Mouse (Mus musculus) large intestine, adult 2 months (tissue): ENCODE data around the gene Vps35. TPM values are rescaled to one million over a fixed set of nuclear protein-coding genes. Genes with fewer than 3 reads are reported as not detected.

Experiments
- DNase-seq: peaks from one replicate; pipeline ENCODE4 v3.0.0-alpha.2; 2012; ENCODE audit warnings: low read depth, low spot score
- WGBS: fragments of 180-500 bp; shearing (Covaris S2); methylation state at CpG from one replicate; pipeline ENCODE4 v1.1.7; 2018; 5-methylcytosine and 5-hydroxymethylcytosine counted together
- polyA plus RNA-seq: library from polyadenylated mRNA; depleted of rRNA; stranded (reverse); fragments of >200 nt; gene quantifications from 2 replicates; pipeline ENCODE4 v1.2.3, GENCODE M21; 2012; rRNA removed

Gene Vps35
- 19.7 and 20.9 TPM in 2 replicates for polyA plus RNA-seq

GRCm38 (mm10) chr8:85299434-85300077 is at the start of gene Vps35, which contains the start of gene Orc6:
Vps35 (minus strand) TSS chr8:85299802.
Orc6 (plus strand) TSS chr8:85299632.
- WGBS: under 1% methylated on average over 63 of the region's 63 CpGs
- DNase-seq: peak; percentile 91

- 54% methylated on average over 5 of the region's 5 CpGs for WGBS
- no peak for DNase-seq
Measured at GRCm38 (mm10) chr8:85339871-85340573, 40.4 kb upstream of the Vps35 start.

DNA sequence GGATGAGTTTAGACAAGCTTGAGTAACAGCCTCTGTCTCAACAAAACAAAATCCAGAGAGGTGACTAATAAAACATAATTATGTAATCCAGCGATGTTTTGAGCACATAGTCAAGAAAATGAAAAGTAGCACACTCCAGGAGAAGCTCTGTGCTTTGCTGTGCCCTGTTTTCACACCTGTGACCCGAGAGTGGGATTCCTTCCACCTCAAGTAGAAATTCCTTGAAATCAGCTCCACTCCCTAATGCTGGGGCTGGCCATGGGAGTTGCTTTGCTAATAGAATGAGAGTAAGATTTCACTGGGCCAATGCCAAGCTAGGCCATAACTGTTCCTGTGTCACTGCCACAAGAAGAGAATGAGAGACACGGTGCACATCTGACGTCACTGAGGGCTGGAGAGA is 38.1 kb upstream of the Vps35 start:
- WGBS: 41% methylated on average over 4 of the region's 4 CpGs
- DNase-seq: no peak

- DNase-seq: no peak
- WGBS: 48% methylated on average over 6 of the region's 6 CpGs
Measured at GRCm38 (mm10) chr8:85336211-85336933, 36.8 kb upstream of the Vps35 start.

DNA sequence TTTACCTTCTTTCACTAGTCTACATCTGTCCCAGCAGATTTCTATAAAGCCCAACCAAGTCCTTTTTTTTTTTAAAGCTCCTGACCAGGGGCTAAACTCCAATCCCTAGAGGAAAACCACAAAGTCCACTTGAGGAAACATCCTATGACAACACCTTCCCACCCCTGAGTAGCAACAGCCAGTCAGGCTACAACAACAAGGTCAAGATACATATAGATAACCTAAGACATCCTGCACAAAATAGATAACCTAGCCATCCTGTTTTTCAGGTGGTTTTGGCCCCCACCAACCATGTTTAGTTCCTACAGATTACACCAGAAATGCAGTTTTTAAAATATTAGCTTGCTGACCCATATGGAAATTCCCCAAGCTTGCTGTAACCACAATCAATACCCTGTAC is 35.5 kb upstream of the Vps35 start:
- no peak for DNase-seq

- 64% methylated on average over 1 of the region's 1 CpGs for WGBS
- no peak for DNase-seq
Measured at GRCm38 (mm10) chr8:85329506-85329905, 29.9 kb upstream of the Vps35 start.

- 70% methylated on average over 9 of the region's 9 CpGs for WGBS
- no peak for DNase-seq
Measured at GRCm38 (mm10) chr8:85327036-85327435, 27.4 kb upstream of the Vps35 start.

DNA sequence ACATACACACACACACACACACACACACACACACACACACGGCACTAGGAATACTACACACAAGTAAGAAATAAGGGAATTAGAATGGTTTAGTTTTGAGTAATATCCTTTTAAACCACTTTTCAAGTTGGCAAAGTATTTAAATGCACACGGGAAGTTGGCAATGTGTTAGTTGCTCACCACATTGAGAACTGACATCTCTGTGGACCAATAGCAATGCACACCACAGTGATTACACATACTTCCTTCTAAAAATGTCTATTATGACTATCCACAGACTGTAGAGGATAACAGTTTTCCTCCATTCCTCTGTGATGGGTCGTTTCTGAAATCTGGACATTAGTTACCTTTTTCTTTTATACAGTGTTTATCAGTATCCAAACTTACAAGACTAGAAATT is 23.5 kb upstream of the Vps35 start:
- 67% methylated on average over 3 of the region's 3 CpGs for WGBS
- no peak for DNase-seq

- no peak for DNase-seq
- WGBS: 75% methylated on average over 15 of the region's 15 CpGs
Measured at GRCm38 (mm10) chr8:85321981-85322380, 22.4 kb upstream of the Vps35 start.

DNA sequence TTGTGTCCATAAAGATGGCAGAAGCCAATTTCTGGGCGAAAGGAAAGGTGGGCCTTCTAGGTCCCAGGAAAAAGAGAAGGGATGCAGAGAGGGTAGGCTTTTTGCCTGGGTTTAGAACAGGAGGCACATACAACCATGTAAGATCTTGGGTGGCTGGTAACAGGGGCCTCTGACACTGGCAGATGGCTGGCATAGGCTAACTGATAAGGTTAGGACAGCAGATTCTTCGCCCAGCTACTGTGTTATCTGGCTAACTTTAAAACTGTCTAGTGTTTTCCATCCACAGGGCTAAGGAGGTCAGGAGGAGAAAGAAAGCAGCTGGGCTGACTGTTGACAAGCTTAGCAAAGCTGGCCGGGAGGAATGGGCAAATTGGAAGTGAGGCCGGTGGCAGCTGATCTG is 18.9 kb upstream of the Vps35 start:
- DNase-seq: no peak
- WGBS: 90% methylated on average over 4 of the region's 4 CpGs

DNA sequence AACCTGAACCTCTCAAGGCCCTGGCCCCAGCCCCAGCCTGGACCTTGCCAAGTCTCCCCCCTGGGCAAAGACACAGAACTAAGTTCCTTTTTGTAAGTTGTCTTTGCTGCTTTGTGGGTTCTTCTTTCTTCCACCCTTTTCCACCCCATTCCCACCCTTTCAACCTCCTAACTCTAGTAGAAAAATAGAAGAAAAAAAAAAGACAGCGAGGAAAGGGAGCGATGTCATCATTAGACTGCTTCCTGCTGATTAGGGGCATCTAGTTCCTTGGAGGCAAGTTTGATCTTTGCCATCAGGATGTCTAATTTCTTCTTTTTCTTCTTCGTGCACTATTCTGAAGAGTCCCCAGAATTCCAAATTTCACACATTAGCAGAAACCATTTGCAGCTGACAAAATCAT is 13.4 kb upstream of the Vps35 start:
- WGBS: 92% methylated on average over 3 of the region's 3 CpGs
- DNase-seq: no peak

GRCm38 (mm10) chr8:85311743-85312142 is 12.1 kb upstream of the Vps35 start:
- no peak for DNase-seq

GRCm38 (mm10) chr8:85308564-85308963 is 9.0 kb upstream of the Vps35 start:
- 85% methylated on average over 2 of the region's 2 CpGs for WGBS
- no peak for DNase-seq

GRCm38 (mm10) chr8:85303531-85303930 is 3.9 kb upstream of the Vps35 start:
- DNase-seq: no peak
- 71% methylated on average over 5 of the region's 5 CpGs for WGBS

DNA sequence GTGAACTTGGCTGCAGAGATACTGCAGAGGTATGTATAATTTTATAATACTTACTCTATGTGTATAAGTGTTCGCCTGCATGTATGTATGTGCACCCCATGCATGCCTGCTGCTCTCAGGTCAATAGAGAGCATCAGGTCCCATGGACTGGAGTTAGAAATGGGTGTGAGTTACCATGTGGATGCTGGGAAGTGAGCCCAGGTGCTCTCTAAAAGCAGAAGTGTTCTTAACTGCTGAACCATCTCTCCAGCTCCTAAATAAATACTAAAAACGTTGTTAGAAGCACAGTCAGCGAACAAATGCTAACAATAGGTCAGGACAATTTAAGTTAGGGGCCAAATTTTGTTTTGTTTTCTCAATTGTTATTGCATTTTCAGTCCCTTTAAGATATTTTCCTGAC is 3.3 kb upstream of the Vps35 start:
- 71% methylated on average over 3 of the region's 3 CpGs for WGBS
- no peak for DNase-seq

DNA sequence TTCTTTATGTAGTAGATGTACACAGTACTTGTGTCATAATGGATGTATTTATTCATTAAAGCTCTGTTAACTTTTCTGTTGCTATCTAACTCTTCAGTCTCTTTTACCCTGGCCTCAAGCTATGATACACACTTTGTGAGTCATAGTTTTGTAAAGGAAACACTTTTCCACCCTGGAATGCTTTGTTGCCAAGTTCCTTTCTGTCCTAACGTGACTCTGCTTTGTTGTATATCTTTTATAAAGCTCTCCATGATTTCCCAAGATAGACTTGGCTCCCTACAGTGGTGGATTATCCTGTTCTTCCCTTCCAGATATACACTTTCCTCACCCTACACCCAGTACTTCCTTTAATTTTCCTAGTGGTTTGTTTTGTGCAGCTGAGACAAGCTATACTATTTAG is 2.3 kb upstream of the Vps35 start:
- WGBS: 26% methylated on average over 1 of the region's 1 CpGs
- no peak for DNase-seq

DNA sequence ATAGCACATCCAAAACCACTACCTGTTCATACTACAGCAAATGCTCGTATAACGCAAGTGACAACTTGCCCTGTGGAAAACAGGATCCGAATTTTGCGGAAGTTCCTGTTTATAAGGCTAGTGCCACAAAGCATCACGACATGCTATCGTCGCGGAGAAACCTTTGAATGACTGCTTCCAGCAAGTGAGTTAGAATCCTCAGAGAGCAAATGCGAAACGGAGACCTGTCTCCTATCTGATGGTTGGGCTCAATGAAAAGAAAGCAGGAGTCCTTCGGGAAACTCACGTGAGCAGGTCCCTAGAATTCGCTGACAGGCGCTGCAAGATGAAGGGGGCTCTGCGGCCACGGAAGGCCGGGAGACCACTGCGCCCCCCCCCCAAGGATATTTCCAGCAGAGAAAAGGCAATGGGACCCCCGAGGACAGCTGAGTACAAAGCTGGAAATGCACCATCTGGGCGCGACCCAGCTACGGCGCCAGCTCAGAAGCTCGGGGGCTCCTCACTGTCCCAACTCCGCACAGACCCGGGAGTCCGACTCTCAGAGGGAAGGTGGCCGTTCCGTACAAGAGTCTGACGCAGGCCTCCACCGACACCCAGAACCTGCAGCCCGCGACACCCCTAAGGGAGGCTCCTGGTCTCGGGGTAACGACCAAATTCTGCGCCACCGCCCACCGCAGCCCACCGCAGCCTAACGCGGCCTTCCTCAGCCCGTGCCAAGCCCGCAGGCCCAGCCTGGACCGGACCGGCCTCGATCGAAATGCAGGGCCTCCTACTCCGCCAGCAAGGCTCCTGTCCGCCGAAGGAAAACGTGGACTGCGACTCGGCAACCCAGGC is 785 bp downstream of the Vps35 start:
- under 1% methylated on average over 52 of the region's 53 CpGs for WGBS
- no peak for DNase-seq

GRCm38 (mm10) chr8:85286846-85287245 is 12.8 kb downstream of the Vps35 start:
- 91% methylated on average over 1 of the region's 1 CpGs for WGBS
- no peak for DNase-seq

- WGBS: 71% methylated on average over 1 of the region's 1 CpGs
Measured at GRCm38 (mm10) chr8:85227297-85227696, 72.3 kb downstream of the Vps35 start.

DNA sequence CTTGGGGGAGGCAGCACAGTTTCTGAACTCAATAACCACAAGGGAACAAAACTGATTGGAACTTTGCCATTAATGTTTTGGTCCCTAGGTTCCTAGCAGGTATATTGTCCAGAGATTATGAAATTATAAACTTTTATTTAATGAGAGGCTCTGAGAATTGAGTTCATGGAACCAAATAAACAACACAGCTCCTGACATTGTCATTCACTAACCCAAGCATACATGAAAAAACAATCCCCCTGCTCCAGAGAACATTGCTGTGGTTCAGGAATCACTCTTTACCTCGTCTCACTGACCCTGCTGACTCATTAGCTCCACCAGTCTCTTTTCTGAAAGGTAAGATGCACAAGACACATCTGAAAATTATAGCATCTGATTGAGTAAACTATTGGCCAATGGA is 73.9 kb downstream of the Vps35 start, which contains the start of gene Olfr371:
TSS of gene Olfr371 (plus strand) at position 301 of the 400 bp plus-strand sequence.
- no peak for DNase-seq
- WGBS: 17% methylated on average over 1 of the region's 1 CpGs

More at GRCm38 (mm10) chr8:85227297-85227696, 72.3 kb downstream of the Vps35 start:
- no peak for DNase-seq
